Mouse (Mus musculus): Measurements from ENCODE around the gene Adgra1. TPM values are rescaled to one million over a fixed set of nuclear protein-coding genes. Genes with fewer than 3 reads are reported as not detected.
A peak's percentile ranks its signal among the peaks of the same experiment; 100 is the strongest.

Gene Adgra1
- polyA plus RNA-seq, 1 experiment, result 0.17 TPM

- Histone ChIP-seq H3K4me3 (ENCODE audit: insufficient read depth, low read depth, low read length) (no peak overlapping the region), H3K4me1 (ENCODE audit: control insufficient read depth, insufficient read depth, low read length) (no peaks in the 10 kb centered on the region), H3K27ac (ENCODE audit: insufficient read depth, low read depth, low read length) (no peak overlapping the region), H3K36me3 (ENCODE audit: control insufficient read depth, insufficient read depth, low read length) (no peaks in the 10 kb centered on the region), H3K27me3 (replicated peaks; ENCODE audit: control insufficient read depth, insufficient read depth, low read length) (no peaks in the 10 kb centered on the region)
- 71% methylated on average over 5 of the region's 5 CpGs for WGBS
- no peak for DNase-seq
- TF ChIP-seq POLR2A (IDR thresholded peaks at IDR 0.05; ENCODE audit: low read depth, low read length) (no peak), CTCF (conservative IDR thresholded peaks at IDR 0.05; ENCODE audit: insufficient read depth, insufficient read length, low read depth, low read length) (no peak)
Measured at GRCm38 (mm10) chr7:139850677-139851076, 16.7 kb downstream of the Adgra1 start.

GRCm38 (mm10) chr7:139851098-139851497, 17.1 kb downstream of the Adgra1 start:
- Histone ChIP-seq H3K36me3 (ENCODE audit: control insufficient read depth, insufficient read depth, low read length) (no peaks in the 10 kb centered on the region), H3K4me1 (ENCODE audit: control insufficient read depth, insufficient read depth, low read length) (no peaks in the 10 kb centered on the region), H3K4me3 (ENCODE audit: insufficient read depth, low read depth, low read length) (no peak overlapping the region), H3K27me3 (replicated peaks; ENCODE audit: control insufficient read depth, insufficient read depth, low read length) (no peaks in the 10 kb centered on the region), H3K27ac (ENCODE audit: insufficient read depth, low read depth, low read length) (no peak overlapping the region)
- no peak for TF ChIP-seq CTCF (conservative IDR thresholded peaks at IDR 0.05; ENCODE audit: insufficient read depth, insufficient read length, low read depth, low read length)
- no peak for TF ChIP-seq POLR2A (IDR thresholded peaks at IDR 0.05; ENCODE audit: low read depth, low read length)
- 58% methylated on average over 6 of the region's 6 CpGs for WGBS
- DNase-seq, result no peak

- H3K27ac ChIP-seq (ENCODE audit: insufficient read depth, low read depth, low read length), result no peak overlapping the region
- WGBS, result 66% methylated on average over 11 of the region's 11 CpGs
- H3K27me3 ChIP-seq (replicated peaks; ENCODE audit: control insufficient read depth, insufficient read depth, low read length), result no peaks in the 10 kb centered on the region
- TF ChIP-seq CTCF (conservative IDR thresholded peaks at IDR 0.05; ENCODE audit: insufficient read depth, insufficient read length, low read depth, low read length), result no peak
- TF ChIP-seq POLR2A (IDR thresholded peaks at IDR 0.05; ENCODE audit: low read depth, low read length), result no peak
- no peaks in the 10 kb centered on the region for H3K4me1 ChIP-seq (ENCODE audit: control insufficient read depth, insufficient read depth, low read length)
- DNase-seq, result no peak
- H3K4me3 ChIP-seq (ENCODE audit: insufficient read depth, low read depth, low read length), result no peak overlapping the region
- H3K36me3 ChIP-seq (ENCODE audit: control insufficient read depth, insufficient read depth, low read length), result no peaks in the 10 kb centered on the region
Measured at GRCm38 (mm10) chr7:139855261-139855660, 21.3 kb downstream of the Adgra1 start.

- Histone ChIP-seq H3K27me3 (replicated peaks; ENCODE audit: control insufficient read depth, insufficient read depth, low read length) (no peaks in the 10 kb centered on the region), H3K36me3 (ENCODE audit: control insufficient read depth, insufficient read depth, low read length) (no peaks in the 10 kb centered on the region), H3K4me1 (ENCODE audit: control insufficient read depth, insufficient read depth, low read length) (no peaks in the 10 kb centered on the region), H3K4me3 (ENCODE audit: insufficient read depth, low read depth, low read length) (no peak overlapping the region), H3K27ac (ENCODE audit: insufficient read depth, low read depth, low read length) (no peak overlapping the region)
- peak; percentile 64 for DNase-seq
- TF ChIP-seq POLR2A (IDR thresholded peaks at IDR 0.05; ENCODE audit: low read depth, low read length), result no peak
- TF ChIP-seq CTCF (conservative IDR thresholded peaks at IDR 0.05; ENCODE audit: insufficient read depth, insufficient read length, low read depth, low read length), result peak; percentile 62
- WGBS, result 21% methylated on average over 3 of the region's 3 CpGs
Measured at GRCm38 (mm10) chr7:139861411-139861810, 27.4 kb downstream of the Adgra1 start.

- Histone ChIP-seq H3K4me3 (ENCODE audit: insufficient read depth, low read depth, low read length) (no peak overlapping the region), H3K4me1 (ENCODE audit: control insufficient read depth, insufficient read depth, low read length) (no peaks in the 10 kb centered on the region), H3K27ac (ENCODE audit: insufficient read depth, low read depth, low read length) (no peak overlapping the region), H3K27me3 (replicated peaks; ENCODE audit: control insufficient read depth, insufficient read depth, low read length) (no peaks in the 10 kb centered on the region), H3K36me3 (ENCODE audit: control insufficient read depth, insufficient read depth, low read length) (no peaks in the 10 kb centered on the region)
- 66% methylated on average over 2 of the region's 2 CpGs for WGBS
- TF ChIP-seq POLR2A (IDR thresholded peaks at IDR 0.05; ENCODE audit: low read depth, low read length) (no peak), CTCF (conservative IDR thresholded peaks at IDR 0.05; ENCODE audit: insufficient read depth, insufficient read length, low read depth, low read length) (no peak)
- DNase-seq, result no peak
Measured at GRCm38 (mm10) chr7:139863076-139863475, 29.1 kb downstream of the Adgra1 start.

GRCm38 (mm10) chr7:139864253-139864652, 30.3 kb downstream of the Adgra1 start:
- WGBS, result 40% methylated on average over 2 of the region's 2 CpGs
- DNase-seq, result no peak
- Histone ChIP-seq H3K4me1 (ENCODE audit: control insufficient read depth, insufficient read depth, low read length) (no peaks in the 10 kb centered on the region), H3K4me3 (ENCODE audit: insufficient read depth, low read depth, low read length) (no peak overlapping the region), H3K27ac (ENCODE audit: insufficient read depth, low read depth, low read length) (no peak overlapping the region), H3K27me3 (replicated peaks; ENCODE audit: control insufficient read depth, insufficient read depth, low read length) (no peaks in the 10 kb centered on the region), H3K36me3 (ENCODE audit: control insufficient read depth, insufficient read depth, low read length) (no peaks in the 10 kb centered on the region)
- TF ChIP-seq CTCF (conservative IDR thresholded peaks at IDR 0.05; ENCODE audit: insufficient read depth, insufficient read length, low read depth, low read length) (no peak; the same call in 1 of the 2 replicates), POLR2A (IDR thresholded peaks at IDR 0.05; ENCODE audit: low read depth, low read length) (no peak)

GRCm38 (mm10) chr7:139864871-139865270, 30.9 kb downstream of the Adgra1 start:
- DNase-seq, result no peak
- H3K4me1 ChIP-seq (ENCODE audit: control insufficient read depth, insufficient read depth, low read length), result no peaks in the 10 kb centered on the region
- H3K36me3 ChIP-seq (ENCODE audit: control insufficient read depth, insufficient read depth, low read length), result no peaks in the 10 kb centered on the region
- no peak overlapping the region for H3K27ac ChIP-seq (ENCODE audit: insufficient read depth, low read depth, low read length)
- WGBS, result 63% methylated on average over 1 of the region's 1 CpGs
- no peak overlapping the region for H3K4me3 ChIP-seq (ENCODE audit: insufficient read depth, low read depth, low read length)
- TF ChIP-seq CTCF (conservative IDR thresholded peaks at IDR 0.05; ENCODE audit: insufficient read depth, insufficient read length, low read depth, low read length) (no peak), POLR2A (IDR thresholded peaks at IDR 0.05; ENCODE audit: low read depth, low read length) (no peak)
- no peaks in the 10 kb centered on the region for H3K27me3 ChIP-seq (replicated peaks; ENCODE audit: control insufficient read depth, insufficient read depth, low read length)
